Mouse (Mus musculus): Measurements from ENCODE around the gene Map3k9.

DNA sequence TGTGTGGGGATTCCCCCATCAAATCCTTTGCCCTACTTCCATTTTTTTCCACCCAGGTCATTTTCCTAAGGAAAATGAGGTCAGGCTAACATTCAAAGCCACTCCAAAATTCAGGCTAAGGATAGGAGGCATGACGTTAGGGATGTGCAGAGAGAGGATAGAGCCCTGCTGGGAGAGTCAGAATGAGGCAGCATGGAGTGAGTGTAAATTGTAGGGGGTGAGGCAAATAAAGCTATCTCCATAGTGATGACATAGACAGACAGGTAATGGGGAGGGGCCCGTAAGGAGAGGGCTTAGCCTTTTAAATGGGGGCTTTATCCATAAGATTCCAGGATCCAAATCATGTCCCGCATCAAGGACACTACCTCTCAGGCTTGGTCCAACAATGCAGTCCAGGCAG, 95.0 kb downstream of the Map3k9 start:
- TF ChIP-seq CEBPB (IDR thresholded peaks at IDR 0.05; ENCODE audit: low read depth), result no peak
- TF ChIP-seq MYOG (IDR thresholded peaks at IDR 0.05; ENCODE audit: control insufficient read depth, extremely low read depth, insufficient read length), result no peak
